In the genomic region with DNA sequence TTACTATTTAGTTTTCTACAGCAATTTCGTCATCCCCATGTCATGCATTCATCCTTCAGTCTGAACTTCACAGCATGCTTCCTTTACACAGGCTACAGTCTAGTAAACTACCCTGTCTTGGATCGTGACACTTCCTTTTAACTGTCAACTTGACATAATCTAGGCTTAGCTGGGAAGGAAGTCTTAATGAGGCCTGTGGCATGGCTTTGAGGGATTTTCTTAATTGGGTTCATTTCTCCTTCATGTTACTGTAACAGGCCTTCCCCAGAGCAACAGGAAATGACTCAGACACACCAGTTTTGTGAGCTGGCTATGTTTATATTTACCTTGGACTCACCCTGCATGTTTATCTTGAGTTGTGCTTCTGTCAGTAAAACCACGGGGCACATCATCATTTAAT, we compare ENCODE assay signal across 14 mouse cellular contexts.
DNase-seq lines count a peak whose midpoint lies in the region; ATAC-seq and TF ChIP-seq lines count a peak whose summit lies in the region.
"Had no signal": no experiment of that assay in that cellular context is flagged by ENCODE, and none has a peak within 500 bp of the region (broad histone marks: within the 10 kb centered on the region; RNA-seq: fewer than 3 reads in every experiment).

No protein-coding gene starts in this region.

- H3K9me3 ChIP-seq in heart, postnatal 0 days (replicated peaks; ENCODE audit: control insufficient read depth, low read length), result no peaks in the 10 kb centered on the region
- no peaks in the 10 kb centered on the region for H3K9me3 ChIP-seq in heart, embryonic 11.5 days (replicated peaks; ENCODE audit: control insufficient read depth, low read length)
- H3K9me3 ChIP-seq in lung, embryonic 15.5 days, result no peaks in the 10 kb centered on the region
- H3K9me3 ChIP-seq in embryonic facial prominence, embryonic 14.5 days (ENCODE audit: control insufficient read depth, low read length), result no peaks in the 10 kb centered on the region
- H3K9me3 ChIP-seq: embryonic facial prominence, embryonic 15.5 days; hindbrain, embryonic 13.5 days had no signal

- no peaks in the 10 kb centered on the region for H3K36me3 ChIP-seq in heart, postnatal 0 days (replicated peaks; ENCODE audit: control insufficient read depth, insufficient read depth, low read length)
- H3K36me3 ChIP-seq in heart, embryonic 11.5 days (ENCODE audit: control insufficient read depth, insufficient read depth, low read length), result no peaks in the 10 kb centered on the region
- H3K36me3 ChIP-seq in lung, embryonic 15.5 days, result no peaks in the 10 kb centered on the region
- no peaks in the 10 kb centered on the region for H3K36me3 ChIP-seq in embryonic facial prominence, embryonic 14.5 days (ENCODE audit: control insufficient read depth, insufficient read depth, low read length)
- H3K36me3 ChIP-seq: embryonic facial prominence, embryonic 15.5 days; hindbrain, embryonic 13.5 days had no signal

- no peaks in the 10 kb centered on the region for H3K27me3 ChIP-seq in heart, postnatal 0 days (ENCODE audit: control insufficient read depth, insufficient read depth, low read length)
- no peaks in the 10 kb centered on the region for H3K27me3 ChIP-seq in heart, embryonic 11.5 days (ENCODE audit: control insufficient read depth, insufficient read depth, low read length)
- H3K27me3 ChIP-seq in lung, embryonic 15.5 days, result no peaks in the 10 kb centered on the region
- H3K27me3 ChIP-seq in embryonic facial prominence, embryonic 14.5 days (replicated peaks; ENCODE audit: control insufficient read depth, insufficient read depth, low read length), result no peaks in the 10 kb centered on the region
- H3K27me3 ChIP-seq: embryonic facial prominence, embryonic 15.5 days; hindbrain, embryonic 13.5 days had no signal

- no peak for TF ChIP-seq EP300 in heart, postnatal 0 days (IDR thresholded peaks at IDR 0.05; ENCODE audit: low read depth)

- H3K4me2 ChIP-seq in heart, postnatal 0 days (ENCODE audit: low read depth, low read length), result no peak overlapping the region
- no peak overlapping the region for H3K4me2 ChIP-seq in heart, embryonic 11.5 days
- no peak overlapping the region for H3K4me2 ChIP-seq in lung, embryonic 15.5 days
- H3K4me2 ChIP-seq in embryonic facial prominence, embryonic 14.5 days (ENCODE audit: low read depth, low read length), result no peak overlapping the region
- H3K4me2 ChIP-seq: embryonic facial prominence, embryonic 15.5 days; hindbrain, embryonic 13.5 days had no signal

- no peak overlapping the region for H3K9ac ChIP-seq in heart, postnatal 0 days (replicated peaks; ENCODE audit: low read depth, low read length)
- no peak overlapping the region for H3K9ac ChIP-seq in heart, embryonic 11.5 days (ENCODE audit: low read depth, low read length)
- H3K9ac ChIP-seq in lung, embryonic 15.5 days, result no peak overlapping the region
- no peak overlapping the region for H3K9ac ChIP-seq in embryonic facial prominence, embryonic 14.5 days (ENCODE audit: low read depth, low read length)
- H3K9ac ChIP-seq: embryonic facial prominence, embryonic 15.5 days; hindbrain, embryonic 13.5 days had no signal

- ATAC-seq in heart, postnatal 0 days (ENCODE audit: insufficient read depth, low read depth), result no peak
- no peak for ATAC-seq in heart, embryonic 11.5 days (replicated peaks; ENCODE audit: insufficient number of reproducible peaks, low FRiP score, low TSS enrichment)
- peak; percentile 81 for ATAC-seq in lung, embryonic 15.5 days (ENCODE audit: borderline replicate concordance, extremely low read depth, low FRiP score, low TSS enrichment)
- no peak for ATAC-seq in embryonic facial prominence, embryonic 14.5 days (ENCODE audit: low read depth)
- ATAC-seq in inflammation-experienced regulatory T-cells, adult 6 months, result no peak
- ATAC-seq: forebrain, embryonic 16.5 days had no signal

- no peak overlapping the region for H3K4me3 ChIP-seq in heart, postnatal 0 days (ENCODE audit: low read depth, low read length)
- H3K4me3 ChIP-seq in heart, embryonic 11.5 days (ENCODE audit: low read depth, low read length), result no peak overlapping the region
- no peak overlapping the region for H3K4me3 ChIP-seq in lung, embryonic 15.5 days
- H3K4me3 ChIP-seq in embryonic facial prominence, embryonic 14.5 days (ENCODE audit: low read depth, low read length), result no peak overlapping the region
- H3K4me3 ChIP-seq: embryonic facial prominence, embryonic 15.5 days; hindbrain, embryonic 13.5 days; layer of hippocampus, adult 2 months had no signal

- 28% methylated on average over 3 of the region's 3 CpGs for WGBS in heart, postnatal 0 days
- WGBS in heart, embryonic 11.5 days (ENCODE audit: insufficient replicate concordance), result 29% methylated on average over 3 of the region's 3 CpGs
- 20% methylated on average over 3 of the region's 3 CpGs for WGBS in lung, embryonic 15.5 days
- 29% methylated on average over 3 of the region's 3 CpGs for WGBS in embryonic facial prominence, embryonic 14.5 days

- DNase-seq in heart, postnatal 0 days (ENCODE audit: low spot score), result peak; percentile 9
- DNase-seq in lung, postnatal 25 days (ENCODE audit: low spot score), result no peak
- DNase-seq in embryonic facial prominence, embryonic 14.5 days (ENCODE audit: low spot score), result peak; percentile 10
- no peak for DNase-seq in layer of hippocampus, adult 9-11 months
- DNase-seq: cerebellum, adult 18-20 months; gastrocnemius, postnatal 36 days; thymus, postnatal 4 days had no signal

- no peak for TF ChIP-seq CTCF in heart, postnatal 0 days (IDR thresholded peaks at IDR 0.05; ENCODE audit: low read depth)

- H3K27ac ChIP-seq in heart, postnatal 0 days (ENCODE audit: low read depth), result no peak overlapping the region
- no peak overlapping the region for H3K27ac ChIP-seq in heart, embryonic 11.5 days (ENCODE audit: low read depth, low read length)
- H3K27ac ChIP-seq in lung, embryonic 15.5 days, result no peak overlapping the region
- no peak overlapping the region for H3K27ac ChIP-seq in embryonic facial prominence, embryonic 14.5 days (replicated peaks; ENCODE audit: low read depth, low read length)
- H3K27ac ChIP-seq: embryonic facial prominence, embryonic 15.5 days; hindbrain, embryonic 13.5 days; layer of hippocampus, adult 2 months had no signal

- no peaks in the 10 kb centered on the region for H3K4me1 ChIP-seq in heart, postnatal 0 days (ENCODE audit: control insufficient read depth, insufficient read depth)
- no peaks in the 10 kb centered on the region for H3K4me1 ChIP-seq in heart, embryonic 11.5 days (ENCODE audit: control insufficient read depth, insufficient read depth, low read length)
- H3K4me1 ChIP-seq in lung, embryonic 15.5 days, result no peaks in the 10 kb centered on the region
- H3K4me1 ChIP-seq in embryonic facial prominence, embryonic 14.5 days (ENCODE audit: control insufficient read depth, insufficient read depth, low read length), result no peaks in the 10 kb centered on the region
- H3K4me1 ChIP-seq: embryonic facial prominence, embryonic 15.5 days; hindbrain, embryonic 13.5 days had no signal

Comparison
In these comparisons a context has a peak if more than half of its experiments do, and no peak if none do; other contexts are left out.
1. DNase-seq: peak in heart, postnatal 0 days (single experiment) and embryonic facial prominence, embryonic 14.5 days (single experiment); none in lung, postnatal 25 days (single experiment) and layer of hippocampus, adult 9-11 months (single experiment).